Mouse (Mus musculus) kidney, adult 10 weeks (tissue): ENCODE measurements around the gene Zfp791. TPM values are rescaled to one million over a fixed set of nuclear protein-coding genes. Genes with fewer than 3 reads are reported as not detected.

ENCODE experiments used
- polyA plus RNA-seq: library from polyadenylated mRNA; stranded (reverse); fragments of 350-450 nt; fragmentation: Illumina TruSeq; extraction: RNeasy Lipid Tissue Mini Kit (QIAGEN cat#74804); gene quantifications from one replicate; pipeline ENCODE4 v1.2.3, GENCODE M21; 2014; ENCODE audit warnings: low read depth, low replicate concordance

The Zfp791 gene
- polyA plus RNA-seq, result 5.5 TPM

DNA sequence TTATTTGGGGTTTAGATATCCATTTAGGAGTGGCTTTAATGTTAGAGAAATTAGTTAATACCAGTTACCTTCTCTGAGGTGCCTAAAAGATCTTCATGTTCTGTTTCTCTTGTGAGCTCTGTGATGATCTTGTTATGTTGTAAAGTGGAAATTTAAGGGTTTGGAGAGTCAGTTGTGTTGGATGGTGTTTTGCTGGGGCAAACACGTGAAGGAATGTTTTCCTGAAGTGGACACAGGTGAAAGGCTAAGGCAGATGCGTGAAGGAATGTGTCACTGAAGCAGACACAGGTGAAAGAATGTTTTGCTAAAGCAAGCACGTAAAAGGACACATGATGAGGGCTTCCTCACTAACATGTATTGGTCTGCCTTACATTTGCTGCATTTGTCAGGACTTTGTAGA lies at the start of gene Zfp791:
Gene Zfp791 (minus strand): TSS at position 101 of the 400 bp plus-strand sequence.

DNA sequence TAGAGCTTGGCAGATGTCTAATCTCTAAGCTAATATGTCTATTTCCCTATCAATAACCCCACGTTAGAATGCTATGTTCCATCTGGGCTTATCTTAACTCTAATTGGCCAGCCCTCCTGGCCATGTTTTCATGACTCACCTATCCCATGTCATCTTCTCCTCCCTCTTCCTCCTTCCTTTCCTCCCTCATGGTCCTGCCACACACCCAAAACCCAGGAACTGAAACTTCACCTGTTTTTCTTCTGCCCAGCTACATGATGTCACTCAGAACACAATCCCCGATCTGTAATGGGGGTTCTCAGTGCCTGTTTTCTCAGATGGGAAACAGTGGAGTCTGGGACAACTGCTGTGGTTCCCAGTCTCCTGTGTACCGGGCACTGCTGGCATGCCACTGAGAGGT lies 28.7 kb upstream of the Zfp791 start, which contains the start of gene Cks1brt:
Gene Cks1brt (plus strand): TSS at position 301 of the 400 bp plus-strand sequence.

DNA sequence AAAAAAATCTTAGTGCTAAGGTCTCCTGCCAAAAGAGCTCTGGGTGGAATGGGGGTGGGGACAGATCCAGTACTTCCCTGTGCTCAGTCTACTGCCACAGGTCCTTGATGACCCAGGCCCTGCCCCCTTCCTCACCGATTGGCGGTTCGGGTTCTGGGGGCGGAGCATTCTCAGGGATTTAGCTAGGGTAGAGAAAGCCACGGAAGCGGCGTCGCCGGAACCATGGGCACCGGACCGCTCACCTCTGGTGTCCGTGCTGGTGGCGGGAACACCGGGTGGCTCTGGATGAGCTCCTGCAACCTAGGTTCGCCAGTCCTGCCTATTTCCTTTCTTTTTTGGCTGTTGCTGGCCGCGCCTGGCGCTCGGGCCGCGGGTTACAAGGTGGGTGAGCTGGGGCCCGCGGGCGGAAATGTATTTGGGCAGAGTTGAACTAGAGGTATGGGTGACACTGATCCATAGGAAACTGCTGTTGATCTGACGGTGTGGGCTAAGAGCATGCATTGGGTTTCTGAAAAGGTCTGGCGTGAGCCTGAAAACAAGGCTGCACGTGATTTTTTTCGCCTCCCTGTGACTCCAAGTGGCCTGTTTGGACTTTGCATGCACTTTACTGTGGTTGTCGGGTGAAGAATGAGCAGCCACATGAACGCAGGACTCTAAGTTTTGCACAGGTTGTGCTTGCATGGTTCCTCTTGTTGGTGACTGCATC lies 39.6 kb downstream of the Zfp791 start, which contains the start of gene Man2b1:
Gene Man2b1 (plus strand): TSS at position 163 of the 706 bp plus-strand sequence.

DNA sequence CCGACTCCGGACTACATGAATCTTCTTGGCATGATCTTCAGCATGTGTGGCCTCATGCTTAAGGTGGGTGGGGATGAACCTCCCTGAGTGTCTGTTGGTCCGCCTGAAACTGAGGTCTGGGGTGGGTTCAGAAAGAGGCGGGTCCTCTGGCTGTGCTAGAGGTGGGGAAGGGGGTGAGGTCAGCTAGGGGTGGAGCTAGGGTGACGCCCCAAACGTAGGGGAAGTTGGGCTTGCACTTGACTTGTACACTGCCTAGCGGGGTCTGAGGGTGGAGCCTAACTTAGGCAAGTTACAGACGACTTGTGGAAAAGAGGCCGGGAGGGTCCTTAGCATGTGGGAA lies 41.7 kb downstream of the Zfp791 start, which contains the start of gene Wdr83:
Gene Wdr83 (minus strand): TSS at position 91 of the 340 bp plus-strand sequence.

DNA sequence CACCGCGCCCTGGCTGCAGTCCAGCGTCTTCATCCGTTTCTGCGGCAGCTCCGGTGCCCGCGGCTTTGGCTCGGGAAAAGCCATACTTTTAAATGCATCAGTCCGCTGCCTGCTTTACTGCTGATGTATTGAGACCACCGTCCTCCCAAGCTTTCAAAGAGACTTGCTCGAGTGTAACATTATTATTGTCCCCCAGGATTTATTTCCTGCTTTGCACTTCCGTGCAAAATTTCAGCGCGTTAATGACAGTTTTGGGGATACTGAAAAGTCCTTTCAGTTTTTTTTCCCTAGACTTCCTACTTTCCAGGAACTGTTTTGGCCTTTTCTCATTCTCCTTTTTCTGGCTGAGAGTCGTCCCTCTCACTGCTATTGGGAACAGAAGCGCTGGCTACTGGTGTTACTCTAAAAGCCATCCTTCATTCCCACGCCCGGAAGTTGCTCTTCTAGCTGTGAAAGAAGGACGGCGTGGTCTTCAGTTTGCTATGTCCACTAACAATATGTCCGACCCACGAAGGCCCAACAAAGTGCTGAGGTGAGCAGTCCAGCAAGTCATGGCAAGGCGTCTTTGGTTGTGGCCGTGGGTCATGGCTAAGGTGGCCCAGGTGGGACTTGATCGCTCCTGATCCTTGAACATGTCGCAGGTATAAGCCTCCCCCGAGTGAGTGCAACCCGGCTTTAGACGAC lies 42.2 kb downstream of the Zfp791 start, which contains the start of gene Wdr83os:
Gene Wdr83os (plus strand): TSS at position 209 of the 684 bp plus-strand sequence.

DNA sequence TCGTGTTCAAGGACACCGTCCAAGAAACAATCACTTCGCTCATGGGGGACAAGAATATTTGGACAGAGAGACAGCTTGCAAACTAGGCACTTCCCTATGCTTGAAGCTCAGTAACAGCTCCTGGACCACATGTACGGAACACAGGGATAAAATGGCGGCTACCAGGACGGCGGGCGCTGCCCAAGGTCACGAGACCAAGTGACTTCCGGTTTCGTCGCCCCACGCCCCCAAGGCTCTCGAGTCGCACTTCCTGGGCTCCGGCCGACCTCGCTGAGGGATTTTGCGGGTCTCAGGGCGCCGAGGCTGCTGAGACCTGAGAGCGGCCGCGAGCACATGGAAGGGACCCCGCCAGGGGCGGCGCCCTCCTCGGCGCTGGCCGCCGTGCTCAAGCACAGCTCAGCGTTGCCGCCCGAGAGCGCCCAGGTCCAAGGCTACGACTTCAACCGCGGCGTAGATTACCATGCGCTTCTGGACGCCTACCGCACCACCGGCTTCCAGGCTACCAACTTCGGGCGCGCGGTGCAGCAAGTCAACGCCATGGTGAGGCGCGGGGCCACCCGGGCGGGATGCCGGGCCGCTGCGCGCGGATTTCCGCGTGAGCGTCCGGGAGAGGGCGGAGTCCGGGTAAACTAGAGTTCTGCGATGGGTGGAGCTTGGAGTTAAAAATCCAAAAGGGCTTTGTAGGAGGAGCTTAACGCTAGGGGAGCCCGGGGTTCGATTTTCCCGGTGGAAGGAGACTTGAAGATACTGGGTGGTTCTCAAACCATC lies 51.2 kb downstream of the Zfp791 start, which contains the start of gene Dhps:
Gene Dhps (plus strand): TSS at position 244 of the 768 bp plus-strand sequence.

DNA sequence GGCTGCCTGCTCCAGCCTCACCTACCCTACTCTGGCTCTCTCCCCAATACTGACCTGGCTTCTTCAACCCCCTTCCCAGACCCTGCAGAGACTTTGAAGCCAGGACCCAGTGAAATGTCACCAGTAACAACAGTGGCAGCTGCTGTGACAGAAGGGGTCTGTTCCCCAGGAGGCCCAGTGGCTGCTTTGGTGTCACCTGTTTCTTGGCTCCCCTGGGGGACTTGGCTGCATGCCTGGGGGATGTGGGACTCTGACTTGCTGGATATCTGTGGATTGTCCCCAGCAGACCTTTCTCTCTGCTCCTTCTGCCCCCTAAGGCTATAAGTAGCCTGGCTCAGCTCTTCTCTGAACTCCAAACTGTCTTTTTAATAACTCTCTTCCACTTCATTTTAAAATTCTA lies 54.9 kb downstream of the Zfp791 start, which contains the start of gene Gm5741:
Gene Gm5741 (minus strand): TSS at position 1 of the 400 bp plus-strand sequence.

DNA sequence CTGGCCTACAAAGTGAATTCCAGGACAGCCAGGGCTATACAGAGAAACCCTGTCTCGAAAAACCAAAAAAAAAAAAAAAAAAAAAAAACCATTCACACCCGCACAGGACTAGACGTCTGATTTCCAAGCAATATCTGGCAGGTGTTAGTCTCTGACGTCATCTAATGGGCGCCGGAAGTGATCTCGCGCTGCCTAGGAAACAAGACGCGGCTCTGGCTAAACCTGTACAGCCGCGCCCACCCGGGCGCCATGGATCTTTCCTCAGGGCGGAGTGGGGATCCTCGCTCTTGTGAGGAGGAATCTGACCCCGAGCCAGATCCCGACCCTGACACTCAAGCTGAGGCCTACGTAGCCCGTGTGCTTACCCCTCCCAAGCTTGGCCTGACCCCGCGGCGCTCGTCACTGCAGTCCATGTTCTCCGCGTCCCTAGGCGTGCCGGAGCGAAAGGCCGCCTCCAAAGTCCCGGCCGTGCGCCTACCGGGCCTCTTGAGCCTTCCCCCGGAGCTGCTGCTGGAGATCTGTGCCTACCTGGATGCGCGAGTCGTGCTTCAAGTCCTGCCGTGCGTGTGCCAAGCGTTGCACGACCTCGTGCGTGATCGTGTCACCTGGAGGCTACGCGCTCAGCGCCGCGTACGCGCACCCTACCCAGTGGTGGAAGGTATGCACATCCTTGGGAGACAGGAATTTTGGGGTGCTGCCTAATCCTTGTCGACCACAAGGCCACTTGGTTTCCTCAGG lies 62.8 kb downstream of the Zfp791 start, which contains the start of gene Fbxw9:
Gene Fbxw9 (plus strand): TSS at position 177 of the 738 bp plus-strand sequence.

Other genes starting within 250 kb of the Zfp791 start
- 302 TPM for gene Gcdh, start 229.2 kb downstream of the Zfp791 start, polyA plus RNA-seq
- gene Klf1, start 221.2 kb downstream of the Zfp791 start, polyA plus RNA-seq, result not detected
- gene Dnase2a, start 214.5 kb downstream of the Zfp791 start, polyA plus RNA-seq, result 7.1 TPM
- gene Mast1, start 185.7 kb downstream of the Zfp791 start, polyA plus RNA-seq, result not detected
- not detected for gene Rtbdn, start 176.1 kb downstream of the Zfp791 start, polyA plus RNA-seq
- gene Gm49661, start 153.7 kb downstream of the Zfp791 start, polyA plus RNA-seq, result not detected
- gene Prdx2, start 153.5 kb downstream of the Zfp791 start, polyA plus RNA-seq, result 35.9 TPM
- 1.1 TPM for gene Rnaseh2a, start 153.3 kb downstream of the Zfp791 start, polyA plus RNA-seq
- gene Junb, start 144.4 kb downstream of the Zfp791 start, polyA plus RNA-seq, result not detected
- 16.4 TPM for gene Hook2, start 132.5 kb downstream of the Zfp791 start, polyA plus RNA-seq
- not detected for gene Best2, start 108.6 kb downstream of the Zfp791 start, polyA plus RNA-seq
- gene Asna1, start 97.8 kb downstream of the Zfp791 start, polyA plus RNA-seq, result 16.8 TPM
- gene Trir, start 96.3 kb downstream of the Zfp791 start, polyA plus RNA-seq, result 15.0 TPM
- 4.2 TPM for gene Tnpo2, start 86.2 kb downstream of the Zfp791 start, polyA plus RNA-seq
- gene Fbxw9, start 63.0 kb downstream of the Zfp791 start, polyA plus RNA-seq, result 0.89 TPM
- not detected for gene Gm5741, start 55.1 kb downstream of the Zfp791 start, polyA plus RNA-seq
- gene Dhps, start 51.3 kb downstream of the Zfp791 start, polyA plus RNA-seq, result 9.5 TPM
- 6.1 TPM for gene Wdr83os, start 42.4 kb downstream of the Zfp791 start, polyA plus RNA-seq
- gene Wdr83, start 41.8 kb downstream of the Zfp791 start, polyA plus RNA-seq, result 2.3 TPM
- 7.5 TPM for gene Man2b1, start 39.8 kb downstream of the Zfp791 start, polyA plus RNA-seq
- not detected for gene Cks1brt, start 28.8 kb upstream of the Zfp791 start, polyA plus RNA-seq
- not detected for gene Olfr371, start 102.9 kb upstream of the Zfp791 start, polyA plus RNA-seq
- gene Orc6, start 176.5 kb upstream of the Zfp791 start, polyA plus RNA-seq, result 24.8 TPM
- gene Vps35, start 176.7 kb upstream of the Zfp791 start, polyA plus RNA-seq, result 485 TPM